Mouse (Mus musculus): ENCODE measurements around the gene Specc1. TPM values are rescaled to one million over a fixed set of nuclear protein-coding genes. Genes with fewer than 3 reads are reported as not detected.

Gene Specc1
- 13.9 TPM for polyA plus RNA-seq (2014; fragmentation: Illumina TruSeq; extraction: RNeasy Lipid Tissue Mini Kit (QIAGEN cat#74804); ENCODE audit: low read depth, low replicate concordance)

DNA sequence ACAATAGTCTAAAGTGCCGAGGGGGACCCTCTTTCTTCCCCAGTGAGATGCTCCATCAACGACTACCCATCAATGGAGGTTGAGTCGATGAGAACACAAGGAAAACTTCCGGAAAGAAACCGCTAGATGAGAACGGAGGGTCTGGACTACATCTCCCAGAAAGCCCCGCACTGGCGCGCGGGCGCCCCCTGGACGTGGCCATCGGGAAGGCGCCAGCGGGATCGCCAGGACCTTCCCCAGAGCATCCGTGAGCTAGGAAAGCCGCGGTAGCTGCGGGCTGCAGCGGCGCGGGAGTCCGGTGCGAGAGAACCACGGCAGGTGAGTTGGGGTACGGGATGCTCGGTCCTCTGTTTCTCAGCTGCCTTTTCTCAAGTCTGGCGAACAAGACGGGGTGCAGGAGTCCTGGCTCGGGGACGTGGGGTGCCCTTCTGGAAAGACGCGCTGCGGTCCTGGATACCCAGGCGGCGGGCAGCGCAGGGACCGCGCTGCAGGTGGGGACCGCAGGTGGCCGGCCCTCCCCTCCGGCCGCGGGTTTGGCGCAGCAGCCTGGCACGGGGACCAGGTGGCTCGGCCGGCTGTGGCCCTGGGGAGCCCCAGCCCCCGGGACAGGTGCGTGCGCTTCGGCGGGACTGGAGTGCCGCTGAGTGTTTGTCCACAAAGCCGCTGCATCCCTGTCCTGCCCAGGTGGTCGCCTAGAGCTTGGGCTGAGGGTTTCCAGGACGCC is at the start of gene Specc1:
Gene Specc1 (plus strand): TSS at position 192 of the 724 bp plus-strand sequence.

DNA sequence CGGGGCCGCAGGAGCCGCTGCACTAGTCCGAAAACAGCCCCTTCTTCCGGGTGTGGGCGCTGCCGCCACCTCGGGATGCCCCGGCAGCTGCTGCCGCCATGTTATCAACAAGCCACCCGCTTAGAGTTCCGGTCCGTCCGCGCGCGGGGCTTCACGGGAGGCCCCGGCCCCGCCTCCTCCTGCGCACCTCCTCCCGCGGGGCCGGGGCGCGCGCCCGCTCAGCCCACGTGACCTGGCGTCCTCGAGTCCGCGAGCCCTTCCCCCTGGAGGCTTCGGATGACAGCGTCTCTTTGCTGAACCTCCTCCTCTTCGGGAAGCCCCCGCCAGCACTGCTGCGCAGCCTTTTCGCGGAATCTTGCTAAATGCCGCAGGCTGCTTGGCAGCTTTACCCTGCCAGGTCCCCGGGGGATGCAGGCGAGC is 26.5 kb upstream of the Specc1 start, which contains the start of gene Akap10:
Gene Akap10 (minus strand): TSS at position 155 of the 420 bp plus-strand sequence.

DNA sequence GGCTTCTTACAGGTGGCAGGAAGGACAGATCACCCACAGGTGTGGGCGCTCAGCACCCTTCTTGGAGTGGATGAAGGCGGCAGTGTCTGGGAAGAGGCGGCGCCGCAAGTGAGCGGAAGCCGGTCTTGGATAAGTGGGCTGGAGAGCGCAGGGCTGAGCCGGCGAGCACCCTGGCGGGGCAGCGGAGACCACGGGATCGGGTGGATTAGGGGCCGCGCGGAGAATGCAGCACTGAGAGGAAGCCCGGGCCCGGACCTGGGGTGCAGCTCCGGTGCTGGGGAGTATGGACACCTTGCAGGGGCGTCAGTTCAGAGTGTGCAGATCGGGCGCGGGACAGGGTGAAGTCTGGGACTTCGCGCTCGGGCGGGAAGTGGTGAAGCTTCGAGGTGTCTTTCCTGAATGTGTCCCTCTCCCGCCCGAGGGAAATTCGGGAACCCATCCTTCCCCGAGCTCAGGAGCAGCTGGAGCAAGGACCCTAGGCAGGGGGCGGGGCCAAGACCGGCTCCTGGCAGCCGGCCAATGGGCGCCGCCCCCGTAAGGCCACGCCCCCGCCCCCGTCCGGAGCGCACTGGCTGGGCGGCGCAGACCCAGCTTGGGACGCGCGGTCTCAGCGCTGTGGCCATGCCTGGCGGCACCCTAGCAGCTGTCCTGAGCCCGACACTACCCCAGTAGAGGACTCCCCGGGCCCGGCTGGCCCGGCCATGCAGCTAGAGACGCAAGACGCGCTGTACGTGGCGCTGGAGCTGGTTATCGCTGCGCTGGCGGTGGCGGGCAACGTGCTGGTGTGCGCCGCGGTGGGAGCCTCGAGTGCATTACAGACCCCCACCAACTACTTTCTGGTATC is 292.1 kb downstream of the Specc1 start, which contains the start of gene Adora2b:
Gene Adora2b (plus strand): TSS at position 584 of the 844 bp plus-strand sequence.

Other genes with a start within 250 kb of the Specc1 start
- not detected for gene Slc5a10, start 235.9 kb upstream of the Specc1 start, polyA plus RNA-seq (2014; fragmentation: Illumina TruSeq; extraction: RNeasy Lipid Tissue Mini Kit (QIAGEN cat#74804); ENCODE audit: low read depth, low replicate concordance)
- gene Prpsap2, start 194.7 kb upstream of the Specc1 start, polyA plus RNA-seq (2014; fragmentation: Illumina TruSeq; extraction: RNeasy Lipid Tissue Mini Kit (QIAGEN cat#74804); ENCODE audit: low read depth, low replicate concordance) = 35.5 TPM
- 106 TPM for gene Ulk2, start 101.7 kb upstream of the Specc1 start, polyA plus RNA-seq (2014; fragmentation: Illumina TruSeq; extraction: RNeasy Lipid Tissue Mini Kit (QIAGEN cat#74804); ENCODE audit: low read depth, low replicate concordance)
- 87.0 TPM for gene Akap10, start 26.5 kb upstream of the Specc1 start, polyA plus RNA-seq (2014; fragmentation: Illumina TruSeq; extraction: RNeasy Lipid Tissue Mini Kit (QIAGEN cat#74804); ENCODE audit: low read depth, low replicate concordance)

All from testis, adult 10 weeks (tissue).